Mouse (Mus musculus) ES-Bruce4 (cell line): ENCODE data around the gene Mmgt2. TPM values are rescaled to one million over a fixed set of nuclear protein-coding genes. Genes with fewer than 3 reads are reported as not detected.
A peak's percentile ranks its signal among the peaks of the same experiment; 100 is the strongest.

Source experiments
- H3K27ac ChIP-seq: 2 replicates; pipeline ENCODE4 v1.5.1; 2012; ENCODE audit warnings: low read length, inconsistent platforms; ENCODE audit not compliant: insufficient read depth
- H3K27me3 ChIP-seq: 2 replicates; pipeline ENCODE4 v1.6.1; 2012; ENCODE audit warnings: mild to moderate bottlenecking, low read length, inconsistent platforms; ENCODE audit not compliant: control insufficient read depth, poor library complexity, insufficient read depth, severe bottlenecking
- H3K36me3 ChIP-seq: 2 replicates; pipeline ENCODE4 v1.6.1; 2012; ENCODE audit warnings: inconsistent platforms, mild to moderate bottlenecking, low read length, moderate library complexity; ENCODE audit not compliant: control insufficient read depth, poor library complexity, insufficient read depth, severe bottlenecking
- H3K4me1 ChIP-seq: one replicate; pipeline ENCODE4 v1.8.1; 2011; ENCODE audit warnings: low read length; ENCODE audit not compliant: control insufficient read depth, insufficient read depth
- H3K4me3 ChIP-seq: 2 replicates; pipeline ENCODE4 v1.5.1; 2011; ENCODE audit warnings: low read depth, mild to moderate bottlenecking, low read length
- H3K9ac ChIP-seq: 2 replicates; pipeline ENCODE4 v1.6.1; 2012; ENCODE audit warnings: low read depth, mild to moderate bottlenecking, inconsistent platforms; ENCODE audit not compliant: poor library complexity, severe bottlenecking
- H3K9me3 ChIP-seq: replicated peaks from 2 replicates; pipeline ENCODE4 v1.6.1; 2012; ENCODE audit warnings: mild to moderate bottlenecking, low read length, inconsistent platforms; ENCODE audit not compliant: control insufficient read depth, poor library complexity, insufficient read depth, severe bottlenecking
- CTCF ChIP-seq: IDR thresholded peaks from one replicate; pipeline ENCODE4 v1.8.1; 2011; ENCODE audit warnings: low read depth, low read length
- EP300 ChIP-seq: IDR thresholded peaks from 2 replicates; pipeline ENCODE4 v1.6.1; 2011; ENCODE audit warnings: low read depth, low read length; ENCODE audit not compliant: insufficient read depth
- POLR2A ChIP-seq: IDR thresholded peaks from one replicate; pipeline ENCODE4 v1.8.1; 2011; ENCODE audit warnings: low read length; ENCODE audit not compliant: insufficient read depth
- polyA plus RNA-seq: library from polyadenylated mRNA; stranded (reverse); fragments of >200 nt; gene quantifications from 2 replicates; pipeline ENCODE4 v1.2.4, GENCODE M21; 2011; ENCODE audit warnings: low read depth; ENCODE audit not compliant: missing spikeins, insufficient read depth, insufficient read length

Mmgt2 gene
- polyA plus RNA-seq, 1 experiment = 12.6 TPM

DNA sequence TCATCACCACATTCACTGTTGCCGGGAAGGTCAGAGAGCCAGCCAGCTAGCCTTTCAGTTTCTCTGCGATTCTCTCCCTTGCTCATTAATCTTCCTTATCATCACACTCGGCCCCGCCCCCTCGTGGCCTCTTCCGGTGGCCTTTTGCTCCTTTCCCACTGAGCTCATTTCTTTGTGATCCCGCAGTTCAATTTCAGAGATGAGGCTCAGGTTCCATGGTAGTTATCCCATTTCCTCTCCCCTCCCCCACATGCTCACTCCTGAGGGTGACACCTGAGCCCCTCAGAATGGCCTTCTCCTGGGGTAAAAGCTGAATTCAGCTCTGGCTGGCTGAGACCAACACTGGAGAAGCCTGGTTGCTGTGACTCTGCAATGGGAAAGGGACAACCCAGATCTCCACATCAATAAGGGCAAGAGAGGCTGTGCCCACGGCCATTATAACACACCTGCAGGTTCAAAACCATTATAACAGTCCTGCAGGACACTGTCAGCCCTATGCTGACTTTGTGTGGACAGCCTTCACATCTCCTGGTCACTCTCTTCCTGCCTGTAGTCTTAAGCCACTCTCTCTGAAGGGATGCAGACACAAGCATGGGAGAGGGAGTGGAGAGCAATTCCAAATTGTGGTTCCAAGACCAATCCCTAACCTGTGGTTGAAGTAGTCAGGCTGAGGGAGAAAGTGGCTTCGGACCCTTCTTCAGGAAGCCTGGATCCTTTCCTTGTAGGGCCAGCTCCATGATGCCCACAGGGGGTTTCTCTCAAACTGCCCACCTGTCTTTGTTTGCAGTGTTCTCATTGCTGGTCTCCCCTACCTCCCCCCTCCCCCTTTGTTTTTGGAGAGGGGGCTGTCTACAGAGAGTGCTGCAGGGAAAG, 18.9 kb upstream of the Mmgt2 start:
- Histone ChIP-seq H3K9me3 (no peaks in the 10 kb centered on the region), H3K27ac (peak overlapping the region; percentile 42), H3K4me3 (no peak overlapping the region), H3K9ac (no peak overlapping the region), H3K4me1 (peaks cover 11% of the 10 kb centered on the region), H3K27me3 (no peaks in the 10 kb centered on the region), H3K36me3 (no peaks in the 10 kb centered on the region)
- no peak for TF ChIP-seq CTCF
- TF ChIP-seq EP300 = no peak
- TF ChIP-seq POLR2A = no peak

DNA sequence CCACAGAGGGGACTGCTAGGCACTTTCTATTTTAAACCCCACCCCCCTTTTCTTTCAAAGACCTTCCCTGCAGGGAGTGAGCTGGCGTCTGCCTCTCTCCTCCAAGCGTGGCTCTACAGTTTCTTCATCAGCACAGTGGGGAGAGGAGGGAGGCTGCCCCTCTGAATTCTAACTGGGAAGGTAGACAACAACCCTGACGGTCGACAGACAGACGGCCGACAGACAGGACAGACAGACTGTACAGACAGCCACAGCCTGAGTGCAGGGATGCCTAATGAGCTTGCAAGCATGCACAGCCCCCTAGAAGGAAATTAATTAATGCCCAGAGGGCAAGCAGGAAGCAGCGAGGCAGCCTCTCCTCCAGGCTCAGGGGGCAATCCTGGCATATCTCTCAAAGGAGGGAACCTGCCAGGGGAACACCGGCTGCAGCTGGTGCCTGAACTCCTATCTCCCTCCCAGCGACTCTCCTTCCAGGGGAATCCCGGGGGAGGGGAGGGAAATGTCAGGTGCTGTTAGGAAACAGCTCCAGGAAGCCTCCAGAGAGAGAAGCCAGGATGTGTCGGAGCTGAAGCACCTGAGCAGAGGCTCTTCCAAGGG, 18.1 kb upstream of the Mmgt2 start:
- H3K36me3 ChIP-seq = no peaks in the 10 kb centered on the region
- TF ChIP-seq CTCF (no peak), POLR2A (no peak), EP300 (no peak)
- no peak overlapping the region for H3K9ac ChIP-seq
- H3K27me3 ChIP-seq = no peaks in the 10 kb centered on the region
- H3K9me3 ChIP-seq = no peaks in the 10 kb centered on the region
- peak overlapping the region; percentile 11 for H3K4me3 ChIP-seq
- H3K27ac ChIP-seq = 0 out of 2 replicates have a peak overlapping the region, but pooled peaks have one; percentile 5
- H3K4me1 ChIP-seq = peaks cover 11% of the 10 kb centered on the region

DNA sequence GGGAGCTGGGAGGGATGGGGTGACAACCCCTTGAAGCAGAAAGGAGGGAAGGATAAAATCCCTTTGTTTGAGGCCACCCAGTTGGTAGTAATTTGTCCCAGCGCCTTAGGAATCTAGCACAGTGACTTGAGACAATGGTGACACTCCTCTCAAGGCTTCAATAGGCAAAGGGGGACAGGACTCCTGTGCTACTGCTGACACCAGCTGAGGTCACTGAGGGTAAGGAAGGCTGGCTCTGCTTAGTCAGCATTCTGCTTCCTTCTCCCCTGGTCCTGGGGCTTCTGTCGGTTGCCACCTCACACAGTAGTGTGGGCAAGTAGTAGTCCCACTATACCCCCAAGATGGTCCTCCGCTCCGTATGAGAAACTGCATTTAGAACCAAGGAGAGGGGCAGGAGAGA, 17.3 kb upstream of the Mmgt2 start:
- peaks cover 11% of the 10 kb centered on the region for H3K4me1 ChIP-seq

DNA sequence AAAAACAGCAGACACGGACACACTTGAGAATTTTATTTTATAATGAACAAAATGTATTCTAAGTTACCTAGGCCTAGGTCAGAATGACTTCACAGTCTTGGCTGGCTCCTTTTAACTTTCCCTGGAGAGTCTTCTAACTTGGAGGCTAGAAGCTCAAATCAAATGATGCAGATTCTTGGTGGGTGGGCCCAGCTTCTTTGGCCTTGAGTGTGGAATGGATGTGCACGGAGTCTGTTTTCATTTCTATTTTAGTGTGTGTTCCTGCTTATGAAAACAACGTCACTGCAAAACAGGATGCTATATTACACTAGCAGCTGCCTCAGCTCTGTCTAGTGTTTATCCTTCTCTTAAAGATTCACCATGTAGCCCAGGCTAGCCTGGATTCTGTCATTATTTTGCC, 13.1 kb upstream of the Mmgt2 start:
- Histone ChIP-seq H3K9ac (no peak overlapping the region), H3K27me3 (no peaks in the 10 kb centered on the region), H3K9me3 (no peaks in the 10 kb centered on the region), H3K4me1 (peaks cover 4% of the 10 kb centered on the region), H3K36me3 (no peaks in the 10 kb centered on the region), H3K4me3 (no peak overlapping the region), H3K27ac (no peak overlapping the region)
- TF ChIP-seq POLR2A (no peak), CTCF (no peak), EP300 (no peak)

More for the DNA sequence above, 17.3 kb upstream of the Mmgt2 start:
- no peak overlapping the region for H3K4me3 ChIP-seq
- H3K27me3 ChIP-seq = no peaks in the 10 kb centered on the region
- H3K36me3 ChIP-seq = no peaks in the 10 kb centered on the region
- no peaks in the 10 kb centered on the region for H3K9me3 ChIP-seq
- no peak overlapping the region for H3K9ac ChIP-seq
- TF ChIP-seq POLR2A = no peak
- TF ChIP-seq CTCF = no peak
- no peak for TF ChIP-seq EP300
- H3K27ac ChIP-seq = no peak overlapping the region

DNA sequence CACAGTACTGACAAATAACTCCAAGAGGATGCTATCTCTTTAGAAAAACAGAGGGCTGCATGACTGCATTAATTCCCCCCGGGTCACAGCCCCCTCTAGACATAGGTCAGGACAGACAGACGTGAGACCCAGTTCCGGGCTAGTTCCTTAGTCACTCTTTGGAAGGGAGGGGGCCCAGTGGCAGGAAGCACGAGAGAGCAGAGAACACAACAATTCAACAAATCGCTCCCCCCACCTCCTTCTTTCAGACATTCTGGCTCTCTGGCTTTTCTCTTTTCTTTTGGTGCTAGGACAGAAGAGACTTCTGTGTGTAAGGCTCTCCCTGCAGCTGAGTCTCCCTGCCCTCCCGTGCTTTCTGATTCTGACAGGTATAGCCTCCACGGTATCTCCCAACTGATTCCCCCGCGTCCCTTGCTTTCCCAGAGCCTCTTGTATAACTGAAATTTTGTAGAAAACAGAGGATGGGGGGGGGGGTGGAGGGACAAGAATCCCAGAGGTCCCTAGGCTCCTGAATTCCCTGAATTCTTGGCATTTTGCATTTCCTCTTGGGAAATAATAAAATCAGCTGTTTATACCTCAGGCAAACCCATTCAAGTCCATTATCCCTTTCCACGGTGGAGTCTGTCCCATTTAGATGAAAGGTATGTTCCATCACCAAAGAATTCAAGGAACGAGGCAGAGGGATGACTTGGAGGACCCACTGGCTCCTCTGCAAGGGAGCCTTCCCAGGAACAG, 12.2 kb upstream of the Mmgt2 start:
- TF ChIP-seq POLR2A (no peak), CTCF (no peak), EP300 (no peak)
- H3K27ac ChIP-seq = no peak overlapping the region

DNA sequence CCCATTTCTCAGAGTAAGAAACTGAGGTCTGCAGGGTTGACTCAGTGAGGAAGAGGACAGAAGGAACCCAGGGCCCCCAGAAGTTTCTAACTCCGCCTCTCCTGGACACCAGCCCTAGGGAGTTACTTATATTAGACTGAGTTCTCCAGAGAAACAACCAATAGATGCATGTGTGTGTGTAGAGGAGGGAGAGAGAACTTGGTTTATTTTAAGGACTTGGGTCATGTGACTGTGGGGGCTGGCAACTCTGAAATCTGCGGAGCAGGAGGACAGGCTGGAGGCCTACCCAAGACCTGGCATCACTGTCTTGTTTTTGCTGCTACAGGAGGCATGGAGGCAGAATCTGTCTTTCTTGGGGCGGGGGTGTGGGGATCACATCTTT, 11.6 kb upstream of the Mmgt2 start:
- Histone ChIP-seq H3K27ac (no peak overlapping the region), H3K4me1 (no peaks in the 10 kb centered on the region), H3K4me3 (no peak overlapping the region), H3K27me3 (no peaks in the 10 kb centered on the region), H3K36me3 (no peaks in the 10 kb centered on the region), H3K9me3 (no peaks in the 10 kb centered on the region), H3K9ac (no peak overlapping the region)
- TF ChIP-seq POLR2A = no peak

More for the DNA sequence above, 12.2 kb upstream of the Mmgt2 start:
- H3K4me3 ChIP-seq = no peak overlapping the region
- H3K27me3 ChIP-seq = no peaks in the 10 kb centered on the region
- peaks cover 2% of the 10 kb centered on the region for H3K4me1 ChIP-seq
- H3K9me3 ChIP-seq = no peaks in the 10 kb centered on the region
- H3K9ac ChIP-seq = no peak overlapping the region
- H3K36me3 ChIP-seq = no peaks in the 10 kb centered on the region
